Mouse (Mus musculus) mouse embryonic stem cell (cell line): Measurements from ENCODE around the gene Rock2.

Experiments
- in situ Hi-C, 2 experiments: fragments of 300-500 bp; cut with MboI; formaldehyde crosslinking; loops; 1 replicate in 1 of 2; 3 replicates in 1 of 2; pipeline ENCODE4 v1.14.3; 2019 to 2020; ENCODE audit warnings: low sequenced_read_pairs in 2 of 2, low pct_unique_long_range_greater_than_20kb in 1 of 2, mixed read lengths in 1 of 2; ENCODE audit not compliant: unreplicated experiment in 1 of 2

Gene Rock2

GRCm38 (mm10) chr12:16895221-16895928, 680 bp downstream of the Rock2 start:
- in situ Hi-C loops, result no loop called here

- in situ Hi-C loops, result no loop called here
These were observed 1.5 kb downstream of the Rock2 start for GRCm38 (mm10) chr12:16896073-16896789.

DNA sequence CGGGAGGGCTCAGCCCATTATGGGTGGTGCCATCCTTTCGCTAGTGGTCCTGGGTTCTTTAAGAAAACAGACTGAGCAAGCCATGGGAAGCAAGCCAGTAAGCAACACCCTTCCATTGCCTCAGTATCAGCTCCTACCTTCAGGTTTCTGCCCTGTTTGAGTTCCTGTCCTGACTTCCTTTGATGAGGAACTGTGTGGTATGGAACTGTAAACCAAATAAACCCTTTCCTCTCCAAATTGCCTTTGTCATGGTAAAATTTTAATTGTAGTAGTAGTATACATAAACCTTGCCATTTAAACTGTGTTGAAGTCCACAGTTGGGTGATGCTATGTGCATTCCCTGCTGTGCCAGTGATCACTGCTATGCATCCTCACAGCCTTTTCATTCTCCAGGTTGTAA, 2.5 kb downstream of the Rock2 start:
- in situ Hi-C loops, result no loop called here

GRCm38 (mm10) chr12:16898221-16898620, 3.5 kb downstream of the Rock2 start:
- in situ Hi-C loops, result no loop called here

GRCm38 (mm10) chr12:16898790-16899189, 4.1 kb downstream of the Rock2 start:
- in situ Hi-C loops, result no loop called here

DNA sequence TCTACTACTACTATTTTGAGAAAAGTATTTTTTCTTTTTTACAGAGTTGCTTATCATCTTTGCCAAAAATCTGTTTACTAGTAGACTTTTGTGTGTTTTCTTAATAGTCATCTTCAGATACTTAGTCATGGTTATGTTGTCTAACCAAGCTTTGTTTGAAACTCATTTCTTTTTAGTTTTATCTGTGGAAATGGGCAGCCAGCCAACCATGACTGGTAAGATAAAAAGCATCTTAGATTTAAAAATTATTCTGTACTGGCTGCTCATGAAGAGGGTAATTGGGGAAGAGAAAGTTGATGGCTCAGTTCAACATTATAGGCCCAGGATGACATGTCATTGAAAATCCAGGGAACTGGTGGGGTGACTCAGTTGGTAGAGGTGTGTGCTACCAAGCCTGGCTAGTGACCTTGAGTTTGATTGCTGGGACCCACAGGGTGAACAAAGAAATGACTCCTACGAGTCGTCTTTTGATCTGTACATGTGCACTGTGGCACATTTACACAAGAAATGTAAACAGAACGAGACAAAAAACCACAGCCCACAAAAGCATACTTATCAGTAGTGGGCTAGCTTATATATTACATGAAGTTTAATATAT, 6.0 kb downstream of the Rock2 start:
- in situ Hi-C loops, result no loop called here

GRCm38 (mm10) chr12:16903949-16904635, 9.4 kb downstream of the Rock2 start:
- in situ Hi-C loops, result no loop called here

DNA sequence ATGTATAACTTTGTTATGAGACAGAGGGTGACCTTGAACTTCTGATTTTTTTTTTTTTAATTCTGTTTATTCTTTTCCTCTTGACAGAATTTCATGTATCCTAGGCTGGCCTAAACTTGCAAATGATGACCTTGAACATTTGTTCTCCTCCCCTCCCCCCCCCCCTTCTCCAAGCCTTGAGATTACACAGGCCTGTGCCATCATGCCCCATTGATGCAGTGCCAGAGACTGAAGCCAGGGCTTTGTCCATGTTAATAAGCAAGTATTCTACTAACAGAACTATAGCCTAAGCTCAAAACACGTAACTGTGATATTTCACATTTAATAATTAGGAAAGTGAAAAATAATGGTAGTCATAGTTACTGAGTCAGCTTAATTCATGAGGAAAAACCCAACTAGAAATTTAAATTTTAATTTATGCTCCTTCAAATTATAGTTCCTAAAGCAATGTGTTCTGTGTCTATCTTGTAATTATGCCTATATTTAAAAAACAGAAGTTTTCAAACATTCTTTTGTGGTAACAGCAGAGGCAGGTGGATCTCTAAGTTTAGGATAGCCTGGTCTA, 12.7 kb downstream of the Rock2 start:
- in situ Hi-C loops, result no loop called here

GRCm38 (mm10) chr12:16907953-16908648, 13.4 kb downstream of the Rock2 start:
- in situ Hi-C loops, result no loop called here

DNA sequence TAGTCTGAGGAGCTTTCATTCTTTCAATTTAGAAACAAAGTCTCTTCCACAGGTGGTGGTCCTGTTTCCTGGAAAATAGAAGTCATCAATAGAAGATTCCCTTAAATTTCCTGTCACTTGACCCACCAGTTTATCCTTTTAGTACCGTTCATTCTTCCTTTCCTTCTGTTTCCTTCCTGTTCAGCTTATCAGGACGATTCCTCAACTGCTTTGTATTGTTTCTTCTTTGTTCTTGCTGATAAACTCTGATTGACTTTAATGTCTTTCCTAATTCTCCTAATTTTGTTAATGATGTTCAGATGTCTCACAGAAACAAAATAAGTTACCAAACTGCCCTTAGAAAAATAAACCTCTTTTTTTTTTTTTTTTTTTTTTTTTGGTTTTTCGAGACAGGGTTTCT, 16.8 kb downstream of the Rock2 start:
- in situ Hi-C loops, result no loop called here

DNA sequence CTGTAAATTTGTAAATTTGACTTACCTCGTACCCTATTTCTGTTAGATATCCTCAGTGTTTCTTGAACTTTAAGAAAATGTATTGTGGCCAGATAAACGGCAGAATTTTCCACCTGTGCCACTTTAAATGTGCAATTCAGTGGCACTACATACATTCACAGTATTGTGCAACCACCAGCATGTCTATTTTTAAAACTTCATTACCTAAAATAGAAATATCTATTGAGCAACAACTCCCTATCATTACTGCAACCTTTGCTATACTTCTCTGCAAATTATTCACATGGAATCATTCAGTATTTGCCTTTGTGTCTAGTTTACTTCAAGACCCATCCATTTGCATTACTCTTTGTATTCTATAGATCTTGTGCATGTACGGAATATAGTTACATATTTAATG, 17.9 kb downstream of the Rock2 start:
- in situ Hi-C loops, result no loop called here

GRCm38 (mm10) chr12:16920186-16920860, 25.6 kb downstream of the Rock2 start:
- in situ Hi-C loops, result no loop called here

DNA sequence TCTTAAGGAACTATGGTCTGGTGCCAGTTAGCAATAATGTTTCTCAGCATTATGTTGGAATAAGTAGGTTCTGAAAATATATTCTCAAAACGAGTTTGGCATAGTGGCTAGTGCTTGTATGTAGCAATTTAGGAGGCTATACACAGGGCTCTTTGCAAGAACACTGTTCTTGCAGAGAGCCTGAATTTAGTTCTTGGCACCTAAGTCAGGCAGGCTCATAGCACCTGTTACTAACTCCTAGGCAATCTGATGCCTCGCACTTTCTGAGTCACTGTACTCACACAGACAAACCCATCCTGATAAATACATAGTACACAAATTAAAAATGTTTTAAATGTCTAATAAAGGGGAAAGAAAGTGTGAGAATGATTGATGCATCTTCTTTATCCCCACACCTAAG, 33.2 kb downstream of the Rock2 start:
- in situ Hi-C loops, result no loop called here

DNA sequence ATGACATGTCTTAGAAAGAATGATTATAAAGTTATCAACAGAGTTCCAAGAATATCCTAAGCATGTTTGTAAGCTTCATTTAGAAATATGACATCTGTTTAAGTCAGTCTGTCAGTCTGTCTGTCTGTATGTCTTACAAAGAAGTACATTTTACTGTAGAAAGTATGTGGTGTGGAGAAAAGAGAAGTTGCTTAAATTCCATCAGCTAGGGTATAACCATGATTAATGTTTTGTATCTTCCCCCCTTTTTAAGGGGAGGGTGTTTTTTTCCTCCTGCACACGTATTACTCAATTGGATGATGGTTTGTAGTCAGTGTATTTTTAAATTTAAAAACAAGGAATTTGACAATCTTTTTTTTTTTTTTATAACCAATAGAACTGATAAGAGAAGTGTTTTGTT, 39.7 kb downstream of the Rock2 start:
- in situ Hi-C loops, result no loop called here

DNA sequence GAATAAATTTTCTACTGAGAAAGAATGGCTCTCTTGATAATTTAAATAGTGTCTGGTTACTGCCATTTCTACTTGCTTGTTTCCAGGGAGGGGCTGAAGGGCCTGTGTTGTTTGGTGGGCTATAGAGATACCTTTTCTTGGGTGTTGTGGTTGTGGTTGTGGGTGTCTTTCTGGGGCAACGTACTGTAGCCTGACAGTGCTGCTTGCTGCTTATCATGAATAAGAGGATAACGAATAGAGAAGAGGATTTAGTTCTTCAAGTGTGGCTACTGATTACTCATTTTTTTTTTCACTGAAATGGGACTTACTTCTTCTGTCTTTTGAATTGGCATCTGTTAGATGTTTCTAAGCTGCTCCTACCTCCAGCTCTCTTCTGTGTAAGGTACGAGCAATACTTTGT, 47.3 kb downstream of the Rock2 start:
- in situ Hi-C loops, result no loop called here

DNA sequence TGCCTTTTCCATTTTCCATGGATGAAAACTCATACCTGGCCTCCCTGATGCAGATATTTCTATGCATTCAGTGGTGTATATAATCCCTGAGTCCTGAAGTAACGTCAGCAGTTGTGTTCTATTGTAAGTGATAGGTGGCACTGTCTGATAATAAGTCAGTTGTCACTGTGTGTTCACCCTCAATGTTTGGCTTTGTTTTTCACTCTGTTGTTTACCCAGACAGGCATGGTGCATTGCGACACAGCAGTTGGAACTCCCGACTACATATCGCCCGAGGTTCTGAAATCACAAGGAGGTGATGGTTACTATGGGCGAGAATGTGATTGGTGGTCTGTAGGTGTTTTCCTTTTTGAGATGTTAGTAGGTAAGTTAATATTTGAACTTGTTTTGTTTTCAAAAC, 53.5 kb downstream of the Rock2 start:
- in situ Hi-C loops, result no loop called here

GRCm38 (mm10) chr12:16958851-16959250, 64.2 kb downstream of the Rock2 start:
- in situ Hi-C loops, result no loop called here

GRCm38 (mm10) chr12:16963354-16963753, 68.7 kb downstream of the Rock2 start:
- in situ Hi-C loops, result no loop called here
